Mouse (Mus musculus): Measurements from ENCODE around the gene Olah. TPM values are rescaled to one million over a fixed set of nuclear protein-coding genes. Genes with fewer than 3 reads are reported as not detected.

The Olah gene
- total and polyA plus RNA-seq, 2 experiments from 2014 or later = 0.20 TPM; not detected in 1

DNA sequence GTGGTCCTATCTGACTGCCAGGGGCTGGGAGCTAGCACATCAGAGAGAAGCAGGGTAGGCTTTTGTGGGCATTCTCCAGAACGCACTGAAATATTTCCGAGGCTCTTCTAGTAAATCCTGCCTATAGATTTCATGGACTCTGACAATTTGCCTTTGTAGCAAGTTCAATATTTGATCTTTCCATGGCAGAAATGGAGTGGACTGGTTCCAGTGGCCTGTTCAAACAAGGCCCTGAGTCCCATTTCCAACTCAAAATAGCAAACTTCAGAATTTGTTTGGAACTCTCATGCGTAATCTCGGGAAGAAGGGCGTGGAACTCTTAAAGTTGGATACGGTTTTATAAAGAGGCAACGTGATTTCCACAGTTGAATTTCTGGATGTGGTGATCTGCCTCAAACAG lies 101.2 kb downstream of the Olah start:
- no peak for ATAC-seq (ENCODE audit: low FRiP score)
- H3K4me1 ChIP-seq (ENCODE audit: insufficient read depth, low read length) = no peaks in the 10 kb centered on the region
- no peak overlapping the region for H3K27ac ChIP-seq (ENCODE audit: low read depth, low read length)
- no peaks in the 10 kb centered on the region for H3K27me3 ChIP-seq (ENCODE audit: insufficient read depth, low read length)
- no peak for DNase-seq (ENCODE audit: low spot score)
- 83% methylated on average over 7 of the region's 7 CpGs for WGBS
- H3K4me2 ChIP-seq (ENCODE audit: low read depth, low read length, poor library complexity, severe bottlenecking) = no peak overlapping the region
- H3K36me3 ChIP-seq (ENCODE audit: insufficient read depth, low read length) = no peaks in the 10 kb centered on the region
- no peak overlapping the region for H3K9ac ChIP-seq (replicated peaks; ENCODE audit: low read length, poor library complexity, severe bottlenecking)
- no peak overlapping the region for H3K4me3 ChIP-seq (ENCODE audit: low read depth, low read length)
- TF ChIP-seq CTCF (IDR thresholded peaks at IDR 0.05) = no peak
- no peaks in the 10 kb centered on the region for H3K9me3 ChIP-seq (ENCODE audit: low read length)

DNA sequence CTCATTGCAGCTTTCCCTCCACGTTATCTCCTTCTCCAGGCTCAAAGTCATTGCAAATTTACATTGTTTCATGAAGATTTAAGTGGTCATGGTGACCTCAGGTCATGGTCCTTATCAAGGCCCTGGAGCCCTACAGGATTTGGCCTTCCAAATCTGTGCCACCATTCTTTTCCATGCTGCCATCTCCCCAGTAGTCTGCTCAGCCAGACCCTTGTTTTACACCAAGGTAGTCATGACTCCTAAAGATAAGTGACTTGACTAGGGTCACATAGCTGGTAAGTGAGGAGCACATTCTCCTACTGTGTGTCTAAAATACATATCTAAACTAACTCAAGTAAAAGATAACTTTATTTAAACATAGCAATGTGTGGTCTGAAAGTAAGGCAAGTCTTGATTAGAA lies 104.8 kb downstream of the Olah start:
- Histone ChIP-seq H3K9ac (replicated peaks; ENCODE audit: low read length, poor library complexity, severe bottlenecking) (no peak overlapping the region), H3K27me3 (ENCODE audit: insufficient read depth, low read length) (no peaks in the 10 kb centered on the region), H3K4me1 (ENCODE audit: insufficient read depth, low read length) (no peaks in the 10 kb centered on the region), H3K4me3 (ENCODE audit: low read depth, low read length) (no peak overlapping the region), H3K9me3 (ENCODE audit: low read length) (no peaks in the 10 kb centered on the region), H3K27ac (ENCODE audit: low read depth, low read length) (no peak overlapping the region), H3K4me2 (ENCODE audit: low read depth, low read length, poor library complexity, severe bottlenecking) (no peak overlapping the region), H3K36me3 (ENCODE audit: insufficient read depth, low read length) (no peaks in the 10 kb centered on the region)
- 100% methylated on average over 1 of the region's 1 CpGs for WGBS
- no peak for ATAC-seq (ENCODE audit: low FRiP score)
- no peak for TF ChIP-seq CTCF (IDR thresholded peaks at IDR 0.05)
- no peak for DNase-seq (ENCODE audit: low spot score)

Other genes starting within 250 kb of the Olah start
- gene Nmt2, start 113.0 kb downstream of the Olah start, total RNA-seq (2014; rRNA removed) = 79.9 and 90.9 TPM in 2 replicates
- 107 and 108 TPM in 2 replicates for gene Nmt2, start 113.0 kb downstream of the Olah start, polyA plus RNA-seq (2015; fragmentation: Nextera tagmentation; extraction: Ambion mirVana)
- gene Rpp38, start 64.6 kb downstream of the Olah start, total RNA-seq (2014; rRNA removed) = 6.0 and 8.5 TPM in 2 replicates
- gene Rpp38, start 64.6 kb downstream of the Olah start, polyA plus RNA-seq (2015; fragmentation: Nextera tagmentation; extraction: Ambion mirVana) = 7.3 TPM in 2 replicates
- gene Acbd7, start 61.0 kb downstream of the Olah start, total RNA-seq (2014; rRNA removed) = 1.5 TPM in 1 of 2 replicates, not detected in the other
- gene Acbd7, start 61.0 kb downstream of the Olah start, polyA plus RNA-seq (2015; fragmentation: Nextera tagmentation; extraction: Ambion mirVana) = 10.5 and 12.3 TPM in 2 replicates
- gene Meig1, start 25.4 kb upstream of the Olah start, total RNA-seq (2014; rRNA removed) = 0.76 and 7.2 TPM in 2 replicates
- gene Meig1, start 25.4 kb upstream of the Olah start, polyA plus RNA-seq (2015; fragmentation: Nextera tagmentation; extraction: Ambion mirVana) = 10.3 and 19.0 TPM in 2 replicates
- gene Dclre1c, start 26.9 kb upstream of the Olah start, total RNA-seq (2014; rRNA removed) = 6.6 and 9.4 TPM in 2 replicates
- 6.3 and 6.8 TPM in 2 replicates for gene Dclre1c, start 26.9 kb upstream of the Olah start, polyA plus RNA-seq (2015; fragmentation: Nextera tagmentation; extraction: Ambion mirVana)
- gene Suv39h2, start 77.8 kb upstream of the Olah start, total RNA-seq (2014; rRNA removed) = 5.6 and 6.7 TPM in 2 replicates
- gene Suv39h2, start 77.8 kb upstream of the Olah start, polyA plus RNA-seq (2015; fragmentation: Nextera tagmentation; extraction: Ambion mirVana) = 4.8 and 4.9 TPM in 2 replicates
- gene Gm45902, start 115.6 kb upstream of the Olah start, total RNA-seq (2014; rRNA removed) = 10.6 TPM in 2 replicates
- 4.8 and 5.2 TPM in 2 replicates for gene Gm45902, start 115.6 kb upstream of the Olah start, polyA plus RNA-seq (2015; fragmentation: Nextera tagmentation; extraction: Ambion mirVana)
- 45.1 and 47.2 TPM in 2 replicates for gene Hspa14, start 115.6 kb upstream of the Olah start, total RNA-seq (2014; rRNA removed)
- gene Hspa14, start 115.6 kb upstream of the Olah start, polyA plus RNA-seq (2015; fragmentation: Nextera tagmentation; extraction: Ambion mirVana) = 42.7 and 45.8 TPM in 2 replicates
- 0.47 and 0.55 TPM in 2 replicates for gene Cdnf, start 115.8 kb upstream of the Olah start, total RNA-seq (2014; rRNA removed)
- gene Cdnf, start 115.8 kb upstream of the Olah start, polyA plus RNA-seq (2015; fragmentation: Nextera tagmentation; extraction: Ambion mirVana) = 0.23 and 0.58 TPM in 2 replicates
- gene Fam107b, start 173.3 kb upstream of the Olah start, total RNA-seq (2014; rRNA removed) = 26.8 and 50.6 TPM in 2 replicates
- 15.6 and 16.0 TPM in 2 replicates for gene Fam107b, start 173.3 kb upstream of the Olah start, polyA plus RNA-seq (2015; fragmentation: Nextera tagmentation; extraction: Ambion mirVana)

Data from midbrain, postnatal 0 days (tissue).